Mouse (Mus musculus): Measurements from ENCODE around the gene Cenpp.

DNA sequence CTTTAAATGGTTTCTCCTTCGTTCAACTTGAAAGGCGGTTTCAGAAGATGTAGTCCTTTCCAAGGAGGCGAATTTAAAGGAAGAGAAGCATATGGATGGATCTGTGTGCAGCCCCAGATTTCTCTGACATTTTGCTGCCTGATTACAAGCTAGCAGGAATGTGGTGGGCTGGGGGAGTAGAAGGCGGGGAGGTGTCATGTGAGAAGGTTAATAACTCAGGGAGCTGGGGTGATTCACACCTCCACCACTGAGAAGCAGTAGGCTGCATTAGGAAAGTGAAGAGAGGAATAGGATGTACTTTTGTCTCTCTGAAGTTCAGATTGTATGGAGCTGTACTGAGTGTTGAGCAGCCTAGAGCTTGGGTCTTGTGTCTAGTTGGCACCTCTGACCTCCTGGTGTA, 230.6 kb downstream of the Cenpp start:
- TF ChIP-seq POLR2A (IDR thresholded peaks at IDR 0.05; ENCODE audit: insufficient read depth, low read depth, low read length) (no peak), CTCF (IDR thresholded peaks at IDR 0.05; ENCODE audit: insufficient read depth, low read depth, low read length) (no peak)

Measured in olfactory bulb, adult 2 months (tissue).